Mouse (Mus musculus) ES-Bruce4 (cell line): ENCODE measurements around the gene Arnt2.

Experiments used
- CTCF ChIP-seq: IDR thresholded peaks from one replicate; pipeline ENCODE4 v1.8.1; 2011; ENCODE audit warnings: low read depth, low read length
- POLR2A ChIP-seq: IDR thresholded peaks from one replicate; pipeline ENCODE4 v1.8.1; 2011; ENCODE audit warnings: low read length; ENCODE audit not compliant: insufficient read depth

DNA sequence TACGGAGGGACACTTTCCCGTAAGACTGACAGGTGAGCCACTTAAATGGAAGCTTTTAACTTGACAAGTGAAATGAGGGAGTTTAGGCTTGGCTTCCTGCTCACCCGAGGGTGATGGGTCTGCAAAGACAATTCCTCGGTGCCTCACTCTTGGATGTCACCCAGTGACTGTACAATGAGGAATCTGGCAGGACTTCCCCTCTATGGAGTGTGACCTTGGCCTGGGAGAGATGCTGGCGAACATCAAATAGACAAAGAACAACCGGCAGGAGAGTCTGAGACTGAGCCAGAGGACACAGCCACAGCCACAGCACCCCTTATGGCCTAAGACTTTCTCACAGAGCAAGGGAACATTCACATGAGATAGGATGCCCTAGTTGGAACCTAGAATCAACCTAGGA is 148.6 kb downstream of the Arnt2 start:
- no peak for TF ChIP-seq CTCF
- TF ChIP-seq POLR2A: no peak
